Mouse (Mus musculus): Measurements from ENCODE around the gene Ppih.

DNA sequence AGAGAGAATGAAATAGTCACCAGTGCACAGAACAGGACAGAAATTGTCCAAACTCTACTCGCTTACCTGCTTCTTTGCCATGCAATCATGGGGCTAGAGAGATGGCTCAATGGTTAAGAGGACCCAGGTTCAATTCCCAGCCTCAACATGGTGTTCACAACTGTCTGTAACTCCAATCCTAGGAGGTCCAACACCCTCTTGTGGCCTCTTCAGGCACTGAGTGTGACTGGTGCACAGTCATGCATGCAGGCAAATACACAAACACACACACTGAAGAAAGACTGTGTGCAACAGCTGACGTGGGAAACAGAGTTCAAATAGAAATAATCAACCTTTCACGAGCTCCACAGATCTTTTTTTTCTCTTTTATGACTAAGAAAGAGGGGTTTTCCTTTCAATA is 41.9 kb upstream of the Ppih start:
- TF ChIP-seq ZKSCAN1 (IDR thresholded peaks at IDR 0.05; ENCODE audit: low read depth, low read length), result no peak
- TF ChIP-seq ETS1 (IDR thresholded peaks at IDR 0.05; ENCODE audit: low read depth, low read length), result no peak
- no peak for TF ChIP-seq POLR2A (IDR thresholded peaks at IDR 0.05; ENCODE audit: control insufficient read depth in 1 of 2, insufficient read depth in 1 of 2, low read depth in 1 of 2, low read length in 2 of 2, poor library complexity in 1 of 2)
- TF ChIP-seq CTCF (IDR thresholded peaks at IDR 0.05 in 2 of 3, conservative IDR thresholded peaks at IDR 0.05 in 1 of 3; ENCODE audit: control insufficient read depth in 1 of 3, insufficient read depth in 1 of 3, low read depth in 2 of 3, low read length in 3 of 3, poor library complexity in 1 of 3, severe bottlenecking in 1 of 3), result peak in 1 of 3 experiments; percentile 11; a peak in 1 of 6 replicates
- no peak for TF ChIP-seq NELFE (IDR thresholded peaks at IDR 0.05; ENCODE audit: low read depth, low read length)
- no peak for TF ChIP-seq ZC3H11A (IDR thresholded peaks at IDR 0.05; ENCODE audit: low read depth, low read length)
- no peak for TF ChIP-seq POLR2AphosphoS5 (IDR thresholded peaks at IDR 0.05; ENCODE audit: borderline replicate concordance, low read depth, low read length)
- TF ChIP-seq HCFC1 (IDR thresholded peaks at IDR 0.05; ENCODE audit: low read depth, low read length), result no peak
- no peak for TF ChIP-seq MEF2A (IDR thresholded peaks at IDR 0.05; ENCODE audit: extremely low read depth, insufficient replicate concordance, low read depth, low read length, poor library complexity, severe bottlenecking)
- no peak for TF ChIP-seq SIN3A (IDR thresholded peaks at IDR 0.05; ENCODE audit: low read length)
- TF ChIP-seq KAT2A (conservative IDR thresholded peaks at IDR 0.05; ENCODE audit: low read depth, low read length), result no peak
- no peak for TF ChIP-seq CHD2 (IDR thresholded peaks at IDR 0.05; ENCODE audit: low read length)
- TF ChIP-seq EP300 (IDR thresholded peaks at IDR 0.05; ENCODE audit: low read depth in 1 of 2, low read length in 2 of 2), result no peak
